Mouse (Mus musculus): ENCODE results near the gene Borcs6. TPM values are rescaled to one million over a fixed set of nuclear protein-coding genes. Genes with fewer than 3 reads are reported as not detected.

The Borcs6 gene
- polyA plus RNA-seq, 1 experiment, result 14.3 TPM

DNA sequence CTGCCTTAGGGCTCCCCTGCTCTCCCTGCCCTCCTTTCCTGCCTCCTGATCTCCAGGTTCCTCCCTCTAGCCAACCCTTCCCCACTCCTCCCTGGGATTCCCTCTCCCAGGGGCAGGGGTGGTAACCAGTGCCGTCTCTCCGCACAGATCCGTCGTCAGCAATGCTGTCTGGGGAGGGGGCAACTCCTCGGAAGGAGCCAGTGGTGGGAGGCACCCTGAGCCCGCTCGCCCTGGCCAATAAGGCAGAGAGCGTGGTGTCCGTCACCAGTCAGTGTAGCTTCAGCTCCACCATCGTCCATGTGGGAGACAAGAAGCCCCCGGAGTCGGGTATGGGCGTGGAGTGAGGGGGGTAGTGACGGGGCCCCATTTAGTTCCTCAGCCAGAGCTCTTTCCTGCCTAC is 45.0 kb downstream of the Borcs6 start:
- Histone ChIP-seq H3K79me2 (ENCODE audit: control insufficient read depth, insufficient read depth) (peaks cover 18% of the 10 kb centered on the region), H3K36me3 (ENCODE audit: control insufficient read depth, insufficient read depth) (peaks cover 53% of the 10 kb centered on the region), H3K4me3 (ENCODE audit: insufficient read depth, poor library complexity, severe bottlenecking) (no peak overlapping the region), H3K79me3 (ENCODE audit: low read depth) (peaks cover 3% of the 10 kb centered on the region), H3K27me3 (ENCODE audit: control insufficient read depth, insufficient read depth, insufficient read length) (no peaks in the 10 kb centered on the region), H3ac (ENCODE audit: control insufficient read depth, insufficient read length, low read depth) (no peak overlapping the region)
- TF ChIP-seq FOSL1 (IDR thresholded peaks at IDR 0.05; ENCODE audit: insufficient read depth, low read length, poor library complexity, severe bottlenecking) (no peak), CEBPB (IDR thresholded peaks at IDR 0.05; ENCODE audit: low read depth) (no peak), CTCF (IDR thresholded peaks at IDR 0.05; ENCODE audit: control insufficient read depth, insufficient read depth, insufficient read length) (no peak), MYOG (IDR thresholded peaks at IDR 0.05; ENCODE audit: control insufficient read depth, extremely low read depth, insufficient read length) (no peak), MYOD1 (IDR thresholded peaks at IDR 0.05; ENCODE audit: control insufficient read depth, insufficient read length, low read depth) (no peak), MAX (IDR thresholded peaks at IDR 0.05) (no peak)

DNA sequence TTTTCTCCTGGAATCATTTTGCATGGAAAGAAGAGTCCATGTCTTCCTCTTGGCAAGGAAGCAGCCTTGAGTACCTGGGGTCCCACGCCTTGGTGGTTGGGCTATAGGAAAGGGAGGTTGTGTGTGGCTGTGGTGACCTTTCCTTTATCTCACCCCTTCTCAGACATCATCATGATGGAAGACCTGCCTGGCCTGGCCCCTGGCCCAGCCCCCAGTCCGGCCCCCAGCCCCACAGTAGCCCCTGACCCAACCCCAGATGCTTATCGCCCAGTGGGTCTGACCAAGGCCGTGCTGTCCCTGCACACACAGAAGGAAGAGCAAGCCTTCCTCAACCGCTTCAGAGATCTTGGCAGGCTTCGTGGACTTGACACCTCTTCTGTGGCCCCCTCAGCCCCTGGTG is 45.7 kb downstream of the Borcs6 start:
- TF ChIP-seq CTCF (IDR thresholded peaks at IDR 0.05; ENCODE audit: control insufficient read depth, insufficient read depth, insufficient read length) (no peak), USF1 (IDR thresholded peaks at IDR 0.05; ENCODE audit: low read depth) (no peak), MYOG (IDR thresholded peaks at IDR 0.05; ENCODE audit: control insufficient read depth, extremely low read depth, insufficient read length) (no peak), FOSL1 (IDR thresholded peaks at IDR 0.05; ENCODE audit: insufficient read depth, low read length, poor library complexity, severe bottlenecking) (no peak), MAX (IDR thresholded peaks at IDR 0.05) (no peak), CEBPB (IDR thresholded peaks at IDR 0.05; ENCODE audit: low read depth) (no peak), MYOD1 (IDR thresholded peaks at IDR 0.05; ENCODE audit: control insufficient read depth, insufficient read length, low read depth) (no peak)
- Histone ChIP-seq H3ac (ENCODE audit: control insufficient read depth, insufficient read length, low read depth) (no peak overlapping the region), H3K79me3 (ENCODE audit: low read depth) (peaks cover 3% of the 10 kb centered on the region), H3K79me2 (ENCODE audit: control insufficient read depth, insufficient read depth) (peaks cover 14% of the 10 kb centered on the region), H3K36me3 (ENCODE audit: control insufficient read depth, insufficient read depth) (peaks cover 53% of the 10 kb centered on the region), H3K4me3 (ENCODE audit: insufficient read depth, poor library complexity, severe bottlenecking) (no peak overlapping the region), H3K27me3 (ENCODE audit: control insufficient read depth, insufficient read depth, insufficient read length) (no peaks in the 10 kb centered on the region)

DNA sequence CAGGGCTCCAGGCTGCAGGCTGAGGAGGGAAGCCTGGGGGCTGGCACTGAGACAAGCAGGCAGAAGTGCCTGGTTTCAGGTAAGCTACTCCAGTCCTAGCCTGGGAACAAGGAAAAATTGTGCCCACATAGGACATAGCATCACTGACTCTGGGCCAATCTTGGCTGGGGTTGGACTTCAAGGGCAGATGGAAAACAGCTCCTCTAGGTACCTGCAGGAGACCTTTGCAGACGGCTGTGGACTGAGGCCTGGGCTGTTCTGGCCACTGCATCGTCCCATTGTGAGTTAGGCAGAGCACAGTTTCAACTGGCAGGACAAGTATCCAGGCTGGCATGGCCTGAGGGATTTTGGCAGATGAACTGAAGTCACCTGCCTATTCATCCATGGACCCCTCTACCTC is 46.3 kb downstream of the Borcs6 start:
- TF ChIP-seq MAX (IDR thresholded peaks at IDR 0.05) (no peak), USF1 (IDR thresholded peaks at IDR 0.05; ENCODE audit: low read depth) (no peak), FOSL1 (IDR thresholded peaks at IDR 0.05; ENCODE audit: insufficient read depth, low read length, poor library complexity, severe bottlenecking) (no peak), MYOD1 (IDR thresholded peaks at IDR 0.05; ENCODE audit: control insufficient read depth, insufficient read length, low read depth) (no peak), MYOG (IDR thresholded peaks at IDR 0.05; ENCODE audit: control insufficient read depth, extremely low read depth, insufficient read length) (no peak), CTCF (IDR thresholded peaks at IDR 0.05; ENCODE audit: control insufficient read depth, insufficient read depth, insufficient read length) (no peak), CEBPB (IDR thresholded peaks at IDR 0.05; ENCODE audit: low read depth) (no peak)
- H3K4me3 ChIP-seq (ENCODE audit: insufficient read depth, poor library complexity, severe bottlenecking), result no peak overlapping the region
- peaks cover 52% of the 10 kb centered on the region for H3K36me3 ChIP-seq (ENCODE audit: control insufficient read depth, insufficient read depth)
- peaks cover 8% of the 10 kb centered on the region for H3K79me2 ChIP-seq (ENCODE audit: control insufficient read depth, insufficient read depth)
- H3K27me3 ChIP-seq (ENCODE audit: control insufficient read depth, insufficient read depth, insufficient read length), result no peaks in the 10 kb centered on the region
- H3ac ChIP-seq (ENCODE audit: control insufficient read depth, insufficient read length, low read depth), result no peak overlapping the region
- peaks cover under 1% of the 10 kb centered on the region for H3K79me3 ChIP-seq (ENCODE audit: low read depth)

DNA sequence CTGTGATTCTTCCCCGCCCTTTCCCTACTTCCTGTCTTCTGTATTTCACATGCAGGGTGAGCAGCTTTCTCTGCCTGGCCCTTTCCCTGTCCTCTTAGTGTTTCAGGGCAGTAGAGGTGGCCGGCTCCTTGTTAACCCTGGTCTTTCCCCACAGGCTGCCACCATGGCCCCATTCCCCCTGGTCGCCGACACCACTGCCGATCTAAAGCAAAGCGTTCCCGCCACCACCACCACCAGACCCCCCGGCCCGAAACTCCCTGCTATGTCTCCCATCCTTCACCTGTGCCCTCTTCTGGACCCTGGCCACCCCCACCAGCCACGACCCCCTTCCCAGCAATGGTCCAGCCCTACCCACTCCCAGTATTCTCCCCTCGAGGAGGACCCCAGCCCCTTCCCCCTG is 46.8 kb downstream of the Borcs6 start:
- peaks cover 47% of the 10 kb centered on the region for H3K36me3 ChIP-seq (ENCODE audit: control insufficient read depth, insufficient read depth)
- no peak overlapping the region for H3ac ChIP-seq (ENCODE audit: control insufficient read depth, insufficient read length, low read depth)
- no peaks in the 10 kb centered on the region for H3K27me3 ChIP-seq (ENCODE audit: control insufficient read depth, insufficient read depth, insufficient read length)
- no peaks in the 10 kb centered on the region for H3K79me3 ChIP-seq (ENCODE audit: low read depth)
- no peak for TF ChIP-seq FOSL1 (IDR thresholded peaks at IDR 0.05; ENCODE audit: insufficient read depth, low read length, poor library complexity, severe bottlenecking)
- no peak for TF ChIP-seq MYOG (IDR thresholded peaks at IDR 0.05; ENCODE audit: control insufficient read depth, extremely low read depth, insufficient read length)
- no peak for TF ChIP-seq CTCF (IDR thresholded peaks at IDR 0.05; ENCODE audit: control insufficient read depth, insufficient read depth, insufficient read length)
- TF ChIP-seq MAX (IDR thresholded peaks at IDR 0.05), result no peak
- no peak for TF ChIP-seq MYOD1 (IDR thresholded peaks at IDR 0.05; ENCODE audit: control insufficient read depth, insufficient read length, low read depth)
- no peak overlapping the region for H3K4me3 ChIP-seq (ENCODE audit: insufficient read depth, poor library complexity, severe bottlenecking)
- peaks cover 3% of the 10 kb centered on the region for H3K79me2 ChIP-seq (ENCODE audit: control insufficient read depth, insufficient read depth)

DNA sequence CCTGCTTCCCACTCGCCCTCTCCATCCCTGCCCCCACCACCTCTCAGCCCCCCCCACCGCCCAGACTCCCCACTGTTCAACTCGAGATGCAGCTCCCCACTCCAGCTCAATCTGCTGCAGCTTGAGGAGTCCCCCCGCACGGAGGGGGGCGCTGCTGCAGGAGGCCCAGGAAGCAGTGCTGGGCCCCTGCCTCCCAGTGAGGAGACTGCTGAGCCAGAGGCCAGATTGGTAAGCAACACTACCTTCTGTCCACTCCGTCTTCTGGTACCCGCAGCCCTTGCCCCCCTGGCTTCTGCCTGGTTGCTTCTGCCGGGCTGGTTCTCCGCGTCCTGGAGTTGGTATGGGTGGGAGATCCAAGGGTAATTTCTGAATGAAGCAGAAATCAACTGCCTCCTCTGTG is 47.3 kb downstream of the Borcs6 start:
- TF ChIP-seq CTCF (IDR thresholded peaks at IDR 0.05; ENCODE audit: control insufficient read depth, insufficient read depth, insufficient read length) (no peak), MYOD1 (IDR thresholded peaks at IDR 0.05; ENCODE audit: control insufficient read depth, insufficient read length, low read depth) (no peak), MAX (IDR thresholded peaks at IDR 0.05) (no peak), FOSL1 (IDR thresholded peaks at IDR 0.05; ENCODE audit: insufficient read depth, low read length, poor library complexity, severe bottlenecking) (no peak), MYOG (IDR thresholded peaks at IDR 0.05; ENCODE audit: control insufficient read depth, extremely low read depth, insufficient read length) (no peak), CEBPB (IDR thresholded peaks at IDR 0.05; ENCODE audit: low read depth) (no peak), USF1 (IDR thresholded peaks at IDR 0.05; ENCODE audit: low read depth) (no peak)
- H3K36me3 ChIP-seq (ENCODE audit: control insufficient read depth, insufficient read depth), result peaks cover 42% of the 10 kb centered on the region
- H3ac ChIP-seq (ENCODE audit: control insufficient read depth, insufficient read length, low read depth), result no peak overlapping the region
- H3K4me3 ChIP-seq (ENCODE audit: insufficient read depth, poor library complexity, severe bottlenecking), result no peak overlapping the region
- H3K79me2 ChIP-seq (ENCODE audit: control insufficient read depth, insufficient read depth), result no peaks in the 10 kb centered on the region
- no peaks in the 10 kb centered on the region for H3K79me3 ChIP-seq (ENCODE audit: low read depth)
- no peaks in the 10 kb centered on the region for H3K27me3 ChIP-seq (ENCODE audit: control insufficient read depth, insufficient read depth, insufficient read length)

DNA sequence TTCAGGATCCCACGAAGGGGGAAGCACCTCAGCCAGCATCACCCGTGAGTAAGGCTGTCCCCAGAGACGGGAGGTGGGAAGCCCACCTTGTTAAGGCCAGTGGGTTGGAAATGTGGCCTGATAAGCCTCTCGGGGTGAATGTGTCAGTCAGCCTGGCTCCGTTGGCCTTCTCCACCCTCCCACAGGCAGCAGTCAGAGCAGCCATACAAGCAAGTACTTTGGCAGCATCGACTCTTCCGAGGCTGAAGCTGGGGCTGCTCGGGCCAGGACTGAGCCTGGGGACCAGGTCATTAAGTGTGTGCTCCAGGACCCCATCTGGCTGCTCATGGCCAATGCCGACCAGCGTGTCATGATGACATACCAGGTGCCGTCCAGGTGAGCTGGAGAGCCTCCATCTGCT is 48.2 kb downstream of the Borcs6 start:
- TF ChIP-seq MAX (IDR thresholded peaks at IDR 0.05) (no peak), MYOG (IDR thresholded peaks at IDR 0.05; ENCODE audit: control insufficient read depth, extremely low read depth, insufficient read length) (no peak), FOSL1 (IDR thresholded peaks at IDR 0.05; ENCODE audit: insufficient read depth, low read length, poor library complexity, severe bottlenecking) (no peak), MYOD1 (IDR thresholded peaks at IDR 0.05; ENCODE audit: control insufficient read depth, insufficient read length, low read depth) (no peak), CTCF (IDR thresholded peaks at IDR 0.05; ENCODE audit: control insufficient read depth, insufficient read depth, insufficient read length) (no peak), USF1 (IDR thresholded peaks at IDR 0.05; ENCODE audit: low read depth) (no peak), CEBPB (IDR thresholded peaks at IDR 0.05; ENCODE audit: low read depth) (no peak)
- Histone ChIP-seq H3K79me2 (ENCODE audit: control insufficient read depth, insufficient read depth) (no peaks in the 10 kb centered on the region), H3K79me3 (ENCODE audit: low read depth) (no peaks in the 10 kb centered on the region), H3K36me3 (ENCODE audit: control insufficient read depth, insufficient read depth) (peaks cover 39% of the 10 kb centered on the region), H3K4me3 (ENCODE audit: insufficient read depth, poor library complexity, severe bottlenecking) (no peak overlapping the region), H3ac (ENCODE audit: control insufficient read depth, insufficient read length, low read depth) (no peak overlapping the region), H3K27me3 (ENCODE audit: control insufficient read depth, insufficient read depth, insufficient read length) (no peaks in the 10 kb centered on the region)
